Mouse (Mus musculus): Measurements from ENCODE around the gene Opa1. TPM values are rescaled to one million over a fixed set of nuclear protein-coding genes. Genes with fewer than 3 reads are reported as not detected.

Opa1 gene
- 49.6 and 58.4 TPM in 2 replicates for polyA plus RNA-seq (2014; fragmentation: Nextera tagmentation; extraction: Ambion mirVana)

- no peaks in the 10 kb centered on the region for H3K27me3 ChIP-seq (ENCODE audit: control insufficient read depth, insufficient read depth, low read length)
- DNase-seq (ENCODE audit: low spot score, missing footprints) (peak; percentile 100), ATAC-seq (ENCODE audit: low FRiP score) (peak; percentile 98)
- no peaks in the 10 kb centered on the region for H3K9me3 ChIP-seq (ENCODE audit: control insufficient read depth, low read length)
- no peaks in the 10 kb centered on the region for H3K36me3 ChIP-seq (ENCODE audit: control insufficient read depth, insufficient read depth, low read length)
- peak within 1 kb of the TSS; percentile 89 for H3K4me2 ChIP-seq
- H3K4me1 ChIP-seq (ENCODE audit: control insufficient read depth, insufficient read depth, low read length) = peaks cover 12% of the 10 kb centered on the region; the same call in 1 of the 2 replicates
- H3K9ac ChIP-seq (ENCODE audit: low read length) = peak within 1 kb of the TSS; percentile 93
- no peak within 1 kb of the TSS; the same call in 1 of the 2 replicates for H3K27ac ChIP-seq (ENCODE audit: low read depth, low read length)
- H3K4me3 ChIP-seq (ENCODE audit: low read depth, low read length) = peak within 1 kb of the TSS; percentile 92
- under 1% methylated on average over 39 of the region's 39 CpGs for WGBS
Observed at GRCm38 (mm10) chr16:29579167-29579786, at the start of gene Opa1. Gene Opa1 (plus strand): TSS chr16:29579334.

GRCm38 (mm10) chr16:29533641-29534040 lies 45.5 kb upstream of the Opa1 start:
- ATAC-seq (ENCODE audit: low FRiP score) = no peak
- Histone ChIP-seq H3K4me2 (no peak overlapping the region), H3K9ac (ENCODE audit: low read length) (no peak overlapping the region), H3K4me1 (ENCODE audit: control insufficient read depth, insufficient read depth, low read length) (no peaks in the 10 kb centered on the region), H3K36me3 (ENCODE audit: control insufficient read depth, insufficient read depth, low read length) (no peaks in the 10 kb centered on the region), H3K9me3 (ENCODE audit: control insufficient read depth, low read length) (no peaks in the 10 kb centered on the region), H3K27ac (ENCODE audit: low read depth, low read length) (no peak overlapping the region), H3K4me3 (ENCODE audit: low read depth, low read length) (no peak overlapping the region), H3K27me3 (ENCODE audit: control insufficient read depth, insufficient read depth, low read length) (no peaks in the 10 kb centered on the region)
- DNase-seq (ENCODE audit: low spot score, missing footprints) = no peak
- WGBS = 88% methylated on average over 6 of the region's 6 CpGs

GRCm38 (mm10) chr16:29535866-29536265 lies 43.3 kb upstream of the Opa1 start:
- no peak overlapping the region for H3K9ac ChIP-seq (ENCODE audit: low read length)
- ATAC-seq (ENCODE audit: low FRiP score) (no peak), DNase-seq (ENCODE audit: low spot score, missing footprints) (no peak)
- no peak overlapping the region for H3K4me3 ChIP-seq (ENCODE audit: low read depth, low read length)
- H3K9me3 ChIP-seq (ENCODE audit: control insufficient read depth, low read length) = no peaks in the 10 kb centered on the region
- no peak overlapping the region for H3K4me2 ChIP-seq
- H3K27ac ChIP-seq (ENCODE audit: low read depth, low read length) = no peak overlapping the region
- no peaks in the 10 kb centered on the region for H3K36me3 ChIP-seq (ENCODE audit: control insufficient read depth, insufficient read depth, low read length)
- no peaks in the 10 kb centered on the region for H3K27me3 ChIP-seq (ENCODE audit: control insufficient read depth, insufficient read depth, low read length)
- WGBS = 87% methylated on average over 4 of the region's 4 CpGs
- no peaks in the 10 kb centered on the region for H3K4me1 ChIP-seq (ENCODE audit: control insufficient read depth, insufficient read depth, low read length)

- WGBS = 88% methylated on average over 15 of the region's 15 CpGs
- DNase-seq (ENCODE audit: low spot score, missing footprints) (no peak), ATAC-seq (ENCODE audit: low FRiP score) (no peak)
- no peak overlapping the region for H3K9ac ChIP-seq (ENCODE audit: low read length)
- no peak overlapping the region for H3K4me2 ChIP-seq
- H3K27ac ChIP-seq (ENCODE audit: low read depth, low read length) = no peak overlapping the region
- no peaks in the 10 kb centered on the region for H3K9me3 ChIP-seq (ENCODE audit: control insufficient read depth, low read length)
- H3K27me3 ChIP-seq (ENCODE audit: control insufficient read depth, insufficient read depth, low read length) = no peaks in the 10 kb centered on the region
- H3K36me3 ChIP-seq (ENCODE audit: control insufficient read depth, insufficient read depth, low read length) = no peaks in the 10 kb centered on the region
- no peaks in the 10 kb centered on the region for H3K4me1 ChIP-seq (ENCODE audit: control insufficient read depth, insufficient read depth, low read length)
- H3K4me3 ChIP-seq (ENCODE audit: low read depth, low read length) = no peak overlapping the region
Observed at GRCm38 (mm10) chr16:29536411-29537204, 42.5 kb upstream of the Opa1 start.

GRCm38 (mm10) chr16:29539906-29540305 lies 39.2 kb upstream of the Opa1 start:
- Histone ChIP-seq H3K4me2 (no peak overlapping the region), H3K27me3 (ENCODE audit: control insufficient read depth, insufficient read depth, low read length) (no peaks in the 10 kb centered on the region), H3K36me3 (ENCODE audit: control insufficient read depth, insufficient read depth, low read length) (no peaks in the 10 kb centered on the region), H3K9me3 (ENCODE audit: control insufficient read depth, low read length) (no peaks in the 10 kb centered on the region), H3K9ac (ENCODE audit: low read length) (no peak overlapping the region), H3K27ac (ENCODE audit: low read depth, low read length) (no peak overlapping the region), H3K4me1 (ENCODE audit: control insufficient read depth, insufficient read depth, low read length) (no peaks in the 10 kb centered on the region), H3K4me3 (ENCODE audit: low read depth, low read length) (no peak overlapping the region)
- DNase-seq (ENCODE audit: low spot score, missing footprints) (no peak), ATAC-seq (ENCODE audit: low FRiP score) (no peak)

GRCm38 (mm10) chr16:29541261-29541683 lies 37.9 kb upstream of the Opa1 start:
- H3K4me3 ChIP-seq (ENCODE audit: low read depth, low read length) = no peak overlapping the region
- H3K27ac ChIP-seq (ENCODE audit: low read depth, low read length) = no peak overlapping the region
- no peaks in the 10 kb centered on the region for H3K4me1 ChIP-seq (ENCODE audit: control insufficient read depth, insufficient read depth, low read length)
- H3K9ac ChIP-seq (ENCODE audit: low read length) = no peak overlapping the region
- no peaks in the 10 kb centered on the region for H3K27me3 ChIP-seq (ENCODE audit: control insufficient read depth, insufficient read depth, low read length)
- H3K36me3 ChIP-seq (ENCODE audit: control insufficient read depth, insufficient read depth, low read length) = no peaks in the 10 kb centered on the region
- WGBS = 85% methylated on average over 11 of the region's 11 CpGs
- H3K9me3 ChIP-seq (ENCODE audit: control insufficient read depth, low read length) = no peaks in the 10 kb centered on the region
- H3K4me2 ChIP-seq = no peak overlapping the region
- DNase-seq (ENCODE audit: low spot score, missing footprints) = no peak
- ATAC-seq (ENCODE audit: low FRiP score) = no peak

GRCm38 (mm10) chr16:29544829-29545228 lies 34.3 kb upstream of the Opa1 start, which contains the start of gene Atp13a4:
Gene Atp13a4 (minus strand): TSS chr16:29544864.
- no peak within 1 kb of the TSS for H3K4me3 ChIP-seq (ENCODE audit: low read depth, low read length)
- no peaks in the 10 kb centered on the region for H3K9me3 ChIP-seq (ENCODE audit: control insufficient read depth, low read length)
- no peaks in the 10 kb centered on the region for H3K27me3 ChIP-seq (ENCODE audit: control insufficient read depth, insufficient read depth, low read length)
- H3K27ac ChIP-seq (ENCODE audit: low read depth, low read length) = no peak within 1 kb of the TSS
- 90% methylated on average over 11 of the region's 11 CpGs for WGBS
- ATAC-seq (ENCODE audit: low FRiP score) (no peak), DNase-seq (ENCODE audit: low spot score, missing footprints) (no peak)
- no peak within 1 kb of the TSS for H3K9ac ChIP-seq (ENCODE audit: low read length)
- H3K4me2 ChIP-seq = no peak within 1 kb of the TSS
- no peaks in the 10 kb centered on the region for H3K4me1 ChIP-seq (ENCODE audit: control insufficient read depth, insufficient read depth, low read length)
- no peaks in the 10 kb centered on the region for H3K36me3 ChIP-seq (ENCODE audit: control insufficient read depth, insufficient read depth, low read length)

GRCm38 (mm10) chr16:29559667-29560066 lies 19.5 kb upstream of the Opa1 start:
- DNase-seq (ENCODE audit: low spot score, missing footprints) (no peak), ATAC-seq (ENCODE audit: low FRiP score) (no peak)
- no peak overlapping the region for H3K9ac ChIP-seq (ENCODE audit: low read length)
- H3K4me1 ChIP-seq (ENCODE audit: control insufficient read depth, insufficient read depth, low read length) = no peaks in the 10 kb centered on the region
- H3K36me3 ChIP-seq (ENCODE audit: control insufficient read depth, insufficient read depth, low read length) = no peaks in the 10 kb centered on the region
- no peaks in the 10 kb centered on the region for H3K27me3 ChIP-seq (ENCODE audit: control insufficient read depth, insufficient read depth, low read length)
- H3K9me3 ChIP-seq (ENCODE audit: control insufficient read depth, low read length) = no peaks in the 10 kb centered on the region
- H3K27ac ChIP-seq (ENCODE audit: low read depth, low read length) = no peak overlapping the region
- H3K4me2 ChIP-seq = no peak overlapping the region
- no peak overlapping the region for H3K4me3 ChIP-seq (ENCODE audit: low read depth, low read length)
- 82% methylated on average over 5 of the region's 5 CpGs for WGBS

- Histone ChIP-seq H3K9ac (ENCODE audit: low read length) (no peak overlapping the region), H3K4me3 (ENCODE audit: low read depth, low read length) (no peak overlapping the region), H3K36me3 (ENCODE audit: control insufficient read depth, insufficient read depth, low read length) (no peaks in the 10 kb centered on the region), H3K9me3 (ENCODE audit: control insufficient read depth, low read length) (no peaks in the 10 kb centered on the region), H3K4me2 (no peak overlapping the region), H3K27me3 (ENCODE audit: control insufficient read depth, insufficient read depth, low read length) (no peaks in the 10 kb centered on the region), H3K4me1 (ENCODE audit: control insufficient read depth, insufficient read depth, low read length) (no peaks in the 10 kb centered on the region), H3K27ac (ENCODE audit: low read depth, low read length) (no peak overlapping the region)
- no peak for DNase-seq (ENCODE audit: low spot score, missing footprints)
- ATAC-seq (ENCODE audit: low FRiP score) = no peak
- 62% methylated on average over 10 of the region's 10 CpGs for WGBS
Observed at GRCm38 (mm10) chr16:29560454-29560853, 18.7 kb upstream of the Opa1 start.
